Mouse (Mus musculus) layer of hippocampus, postnatal 36 days (tissue): ENCODE results near the gene Pde6b. TPM values are rescaled to one million over a fixed set of nuclear protein-coding genes. Genes with fewer than 3 reads are reported as not detected.

Source experiments
- DNase-seq, 2 experiments: peaks; one replicate each; pipeline ENCODE4 v3.0.0; 2022
- total RNA-seq, 2 experiments: library from RNA; stranded (reverse); gene quantifications; 2 replicates each; pipeline ENCODE4 v1.2.3; 2021

Pde6b gene
- under 1 TPM; 0.15 to 0.23 TPM for total RNA-seq

- no peak for DNase-seq
These were observed at the start of gene Pde6b for GRCm38 (mm10) chr5:108388201-108388600. Gene Pde6b, plus strand, starts transcription at chr5:108388391.

GRCm38 (mm10) chr5:108343680-108344170 lies 44.5 kb upstream of the Pde6b start:
- DNase-seq = no peak

GRCm38 (mm10) chr5:108345313-108346071 lies 42.7 kb upstream of the Pde6b start:
- no peak for DNase-seq

- no peak for DNase-seq
These were observed 40.3 kb upstream of the Pde6b start for GRCm38 (mm10) chr5:108347843-108348242.

- no peak for DNase-seq
These were observed 38.6 kb upstream of the Pde6b start for GRCm38 (mm10) chr5:108349511-108350148.

GRCm38 (mm10) chr5:108354056-108354455 lies 34.1 kb upstream of the Pde6b start:
- no peak for DNase-seq

GRCm38 (mm10) chr5:108357862-108358261 lies 30.3 kb upstream of the Pde6b start:
- no peak for DNase-seq

GRCm38 (mm10) chr5:108359491-108359890 lies 28.7 kb upstream of the Pde6b start:
- no peak for DNase-seq

GRCm38 (mm10) chr5:108360211-108360610 lies 28.0 kb upstream of the Pde6b start:
- DNase-seq = no peak

GRCm38 (mm10) chr5:108362330-108362729 lies 25.9 kb upstream of the Pde6b start:
- DNase-seq = no peak

- peak in 1 of 2 experiments; percentile 39 for DNase-seq
These were observed 21.7 kb upstream of the Pde6b start for GRCm38 (mm10) chr5:108366328-108366983.

- DNase-seq = peak; percentile 50 to 54
These were observed 21.0 kb upstream of the Pde6b start for GRCm38 (mm10) chr5:108366984-108367841.

- peak in 1 of 2 experiments; percentile 35 for DNase-seq
These were observed 20.3 kb upstream of the Pde6b start, which contains the start of gene Gm42517 for GRCm38 (mm10) chr5:108367871-108368332. Gene Gm42517, minus strand, starts transcription at chr5:108367922.

GRCm38 (mm10) chr5:108368446-108368845 lies 19.7 kb upstream of the Pde6b start:
- no peak for DNase-seq

- peak; percentile 82 to 83 for DNase-seq
These were observed 19.2 kb upstream of the Pde6b start for GRCm38 (mm10) chr5:108368851-108369621.

GRCm38 (mm10) chr5:108369964-108370363 lies 18.2 kb upstream of the Pde6b start:
- no peak for DNase-seq

- DNase-seq = no peak
These were observed 14.1 kb upstream of the Pde6b start for GRCm38 (mm10) chr5:108374079-108374478.

GRCm38 (mm10) chr5:108376059-108376458 lies 12.1 kb upstream of the Pde6b start:
- no peak for DNase-seq

GRCm38 (mm10) chr5:108378346-108378745 lies 9.8 kb upstream of the Pde6b start:
- no peak for DNase-seq

- peak in 1 of 2 experiments; percentile 21 for DNase-seq
These were observed 2.6 kb upstream of the Pde6b start for GRCm38 (mm10) chr5:108385632-108386031.

GRCm38 (mm10) chr5:108386449-108386848 lies 1.7 kb upstream of the Pde6b start:
- no peak for DNase-seq
